Mouse (Mus musculus): Measurements from ENCODE around the gene Scn10a. TPM values are rescaled to one million over a fixed set of nuclear protein-coding genes. Genes with fewer than 3 reads are reported as not detected.

The Scn10a gene
- total and polyA plus RNA-seq, 3 experiments = 0.27 to 2.9 TPM; not detected in 1

DNA sequence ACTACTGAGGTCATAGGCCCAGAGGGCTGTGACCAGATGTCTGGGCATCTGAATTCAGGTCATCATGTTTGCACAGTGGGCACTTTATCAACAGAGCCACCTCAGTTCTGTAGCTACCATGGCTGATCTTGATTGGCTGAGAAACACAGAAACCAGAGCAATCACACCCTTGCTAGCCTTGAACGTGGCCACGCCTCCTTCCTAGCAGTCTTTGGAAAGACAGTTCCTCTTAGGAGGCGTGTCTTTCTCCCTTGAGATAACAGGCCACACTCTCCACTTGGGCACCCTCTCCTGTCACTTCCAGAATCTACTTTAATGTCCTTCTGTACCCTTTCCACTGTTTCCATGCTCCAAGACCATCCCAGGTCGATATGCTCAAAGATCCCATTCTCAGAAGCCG, 65.4 kb downstream of the Scn10a start:
- peak; percentile 53 for DNase-seq (ENCODE audit: low read depth, low spot score)
- Histone ChIP-seq H3K9ac (ENCODE audit: control insufficient read depth, low read depth, low read length, poor library complexity, severe bottlenecking) (no peak overlapping the region), H3K27ac (ENCODE audit: control insufficient read depth, low read depth, low read length) (no peak overlapping the region), H3K27me3 (ENCODE audit: control insufficient read depth in 1 of 2, insufficient read depth in 2 of 2, low read length in 2 of 2) (no peaks in the 10 kb centered on the region; a peak in 1 of 4 replicates), H3K9me3 (replicated peaks; ENCODE audit: insufficient read depth, low read length) (no peaks in the 10 kb centered on the region), H3K36me3 (ENCODE audit: control insufficient read depth in 1 of 2, insufficient read depth in 2 of 2, low read length in 2 of 2) (no peaks in the 10 kb centered on the region), H3K79me2 (ENCODE audit: control insufficient read depth, insufficient read depth, low read length, poor library complexity) (no peaks in the 10 kb centered on the region), H3K4me3 (ENCODE audit: control insufficient read depth in 1 of 2, insufficient read depth in 1 of 2, low read depth in 2 of 2, low read length in 2 of 2) (no peak overlapping the region), H3K4me1 (ENCODE audit: control insufficient read depth in 1 of 2, insufficient read depth in 2 of 2, low read length in 2 of 2) (no peaks in the 10 kb centered on the region)
- TF ChIP-seq HCFC1 (IDR thresholded peaks at IDR 0.05; ENCODE audit: low read depth, low read length) = no peak
- 0 out of 2 replicates have a peak, but pooled peaks have one; percentile 13 for TF ChIP-seq GATA1 (IDR thresholded peaks at IDR 0.05; ENCODE audit: low read depth, low read length)

DNA sequence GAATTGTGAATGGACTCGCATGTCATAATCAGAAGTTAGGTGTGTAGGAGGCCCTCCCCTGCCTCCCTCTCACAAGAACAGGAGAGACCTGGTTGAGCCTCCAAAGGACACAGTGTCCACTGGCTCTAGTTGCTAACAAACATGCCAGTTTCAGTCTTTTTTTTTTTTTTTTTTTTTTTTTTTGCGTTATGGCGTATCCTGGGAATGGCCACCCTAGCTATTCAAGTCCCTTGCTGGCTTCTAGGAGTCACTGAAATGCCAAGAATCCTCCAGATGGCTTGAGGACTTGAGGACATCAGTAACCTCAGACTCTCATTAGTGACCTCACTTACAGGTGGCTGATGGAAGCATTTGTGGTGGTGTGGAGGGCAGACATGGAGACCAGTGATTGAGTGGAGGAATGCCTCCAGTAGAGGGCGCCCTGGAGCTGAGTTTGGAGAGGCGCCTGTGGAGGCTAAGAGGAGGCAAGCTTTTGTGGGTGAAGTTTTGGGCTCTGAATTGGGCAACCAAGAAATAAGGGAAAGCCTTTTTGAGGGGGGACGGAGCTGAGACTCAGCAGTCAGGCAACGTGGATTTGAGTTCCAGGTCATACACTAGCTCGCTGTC, 72.1 kb downstream of the Scn10a start:
- TF ChIP-seq SMC3 (IDR thresholded peaks at IDR 0.05; ENCODE audit: low read depth, low read length) (peak; percentile 63), ZKSCAN1 (IDR thresholded peaks at IDR 0.05; ENCODE audit: low read depth, low read length) (no peak), RAD21 (IDR thresholded peaks at IDR 0.05; ENCODE audit: low read depth, low read length) (peak; percentile 54), SIN3A (IDR thresholded peaks at IDR 0.05; ENCODE audit: low read length) (no peak), ZMIZ1 (IDR thresholded peaks at IDR 0.05; ENCODE audit: low read depth, low read length) (no peak), ZC3H11A (IDR thresholded peaks at IDR 0.05; ENCODE audit: low read depth, low read length) (peak; percentile 33; the same call in 1 of the 2 replicates), CTCF (IDR thresholded peaks at IDR 0.05 in 2 of 3, conservative IDR thresholded peaks at IDR 0.05 in 1 of 3; ENCODE audit: control insufficient read depth in 1 of 3, insufficient read depth in 1 of 3, low read depth in 2 of 3, low read length in 3 of 3, poor library complexity in 1 of 3, severe bottlenecking in 1 of 3) (peak; percentile 62 to 85 (median 70)), TAL1 (IDR thresholded peaks at IDR 0.05; ENCODE audit: low read length) (no peak), POLR2AphosphoS5 (IDR thresholded peaks at IDR 0.05; ENCODE audit: borderline replicate concordance, low read depth, low read length) (no peak)
- H3K27ac ChIP-seq (ENCODE audit: control insufficient read depth, low read depth, low read length) = no peak overlapping the region
- H3K4me1 ChIP-seq (ENCODE audit: control insufficient read depth in 1 of 2, insufficient read depth in 2 of 2, low read length in 2 of 2) = peaks cover 0 to 4% of the 10 kb centered on the region in 2 experiments; a peak in 1 of 4 replicates
- no peaks in the 10 kb centered on the region for H3K9me3 ChIP-seq (replicated peaks; ENCODE audit: insufficient read depth, low read length)
- H3K79me2 ChIP-seq (ENCODE audit: control insufficient read depth, insufficient read depth, low read length, poor library complexity) = no peaks in the 10 kb centered on the region
- H3K27me3 ChIP-seq (ENCODE audit: control insufficient read depth in 1 of 2, insufficient read depth in 2 of 2, low read length in 2 of 2) = no peaks in the 10 kb centered on the region; a peak in 1 of 4 replicates
- H3K4me3 ChIP-seq (ENCODE audit: control insufficient read depth in 1 of 2, insufficient read depth in 1 of 2, low read depth in 2 of 2, low read length in 2 of 2) = no peak overlapping the region
- H3K9ac ChIP-seq (ENCODE audit: control insufficient read depth, low read depth, low read length, poor library complexity, severe bottlenecking) = no peak overlapping the region
- H3K36me3 ChIP-seq (ENCODE audit: control insufficient read depth in 1 of 2, insufficient read depth in 2 of 2, low read length in 2 of 2) = no peaks in the 10 kb centered on the region
- peak; percentile 50 for DNase-seq (ENCODE audit: low read depth, low spot score)

DNA sequence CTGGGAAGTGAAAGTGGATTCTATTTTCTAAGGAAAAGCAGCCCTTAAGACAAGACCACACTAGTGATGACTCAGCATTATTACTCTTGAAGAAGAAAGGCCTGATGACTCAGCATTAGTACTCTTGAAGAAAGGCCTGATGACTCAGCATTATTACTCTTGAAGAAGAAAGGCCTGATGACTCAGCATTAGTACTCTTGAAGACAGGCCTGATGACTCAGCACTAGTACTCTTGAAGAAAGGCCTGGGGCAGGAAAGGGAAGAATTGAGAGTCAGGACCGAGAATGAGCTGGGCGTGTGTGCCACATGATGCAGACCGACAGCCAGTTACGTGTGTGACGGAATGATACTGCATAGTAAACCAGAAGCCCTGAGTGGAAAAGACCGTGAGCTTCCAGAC, 77.1 kb downstream of the Scn10a start:
- H3K9ac ChIP-seq (ENCODE audit: control insufficient read depth, low read depth, low read length, poor library complexity, severe bottlenecking) = no peak overlapping the region
- H3K79me2 ChIP-seq (ENCODE audit: control insufficient read depth, insufficient read depth, low read length, poor library complexity) = no peaks in the 10 kb centered on the region
- no peaks in the 10 kb centered on the region for H3K9me3 ChIP-seq (replicated peaks; ENCODE audit: insufficient read depth, low read length)
- no peak overlapping the region for H3K4me3 ChIP-seq (ENCODE audit: control insufficient read depth in 1 of 2, insufficient read depth in 1 of 2, low read depth in 2 of 2, low read length in 2 of 2)
- H3K27ac ChIP-seq (ENCODE audit: control insufficient read depth, low read depth, low read length) = peak overlapping the region; percentile 42; the same call in 1 of the 2 replicates
- H3K4me1 ChIP-seq (ENCODE audit: control insufficient read depth in 1 of 2, insufficient read depth in 2 of 2, low read length in 2 of 2) = peaks cover 0 to 6% of the 10 kb centered on the region in 2 experiments; a peak in 1 of 4 replicates
- H3K27me3 ChIP-seq (ENCODE audit: control insufficient read depth in 1 of 2, insufficient read depth in 2 of 2, low read length in 2 of 2) = no peaks in the 10 kb centered on the region
- peaks cover 0 to 4% of the 10 kb centered on the region in 2 experiments; a peak in 2 of 4 replicates for H3K36me3 ChIP-seq (ENCODE audit: control insufficient read depth in 1 of 2, insufficient read depth in 2 of 2, low read length in 2 of 2)
- DNase-seq (ENCODE audit: low read depth, low spot score) = peak; percentile 77
- TF ChIP-seq NELFE (IDR thresholded peaks at IDR 0.05; ENCODE audit: low read depth, low read length) = no peak
- TF ChIP-seq ZC3H11A (IDR thresholded peaks at IDR 0.05; ENCODE audit: low read depth, low read length) = no peak
- TF ChIP-seq GABPA (IDR thresholded peaks at IDR 0.05; ENCODE audit: low read depth, low read length) = peak; percentile 93
- TF ChIP-seq KAT2A (conservative IDR thresholded peaks at IDR 0.05; ENCODE audit: low read depth, low read length) = no peak; the same call in 1 of the 2 replicates
- 0 out of 2 replicates have a peak, but pooled peaks have one; percentile 28 for TF ChIP-seq MXI1 (IDR thresholded peaks at IDR 0.05; ENCODE audit: low read depth, low read length)
- no peak for TF ChIP-seq TBP (IDR thresholded peaks at IDR 0.05; ENCODE audit: low read depth, low read length)
- no peak for TF ChIP-seq MEF2A (IDR thresholded peaks at IDR 0.05; ENCODE audit: extremely low read depth, insufficient replicate concordance, low read depth, low read length, poor library complexity, severe bottlenecking)
- TF ChIP-seq BHLHE40 (IDR thresholded peaks at IDR 0.05; ENCODE audit: borderline replicate concordance, low read depth, low read length) = no peak
- TF ChIP-seq SMC3 (IDR thresholded peaks at IDR 0.05; ENCODE audit: low read depth, low read length) = no peak
- TF ChIP-seq MYC (IDR thresholded peaks at IDR 0.05; ENCODE audit: low read depth, low read length) = no peak
- no peak for TF ChIP-seq MAZ (IDR thresholded peaks at IDR 0.05; ENCODE audit: low read depth, low read length)
- no peak for TF ChIP-seq CHD2 (IDR thresholded peaks at IDR 0.05; ENCODE audit: low read length)
- TF ChIP-seq ETS1 (IDR thresholded peaks at IDR 0.05; ENCODE audit: low read depth, low read length) = peak; percentile 98
- TF ChIP-seq TAL1 (IDR thresholded peaks at IDR 0.05; ENCODE audit: low read length) = no peak
- no peak for TF ChIP-seq POLR2A (IDR thresholded peaks at IDR 0.05; ENCODE audit: control insufficient read depth in 1 of 2, insufficient read depth in 1 of 2, low read depth in 1 of 2, low read length in 2 of 2, poor library complexity in 1 of 2)
- peak; percentile 49 to 65 for TF ChIP-seq EP300 (IDR thresholded peaks at IDR 0.05; ENCODE audit: low read depth in 1 of 2, low read length in 2 of 2)
- peak; percentile 22; the same call in 1 of the 2 replicates for TF ChIP-seq USF1 (IDR thresholded peaks at IDR 0.05; ENCODE audit: low read depth, low read length)
